Mouse (Mus musculus) embryonic facial prominence, embryonic 12.5 days (tissue): ENCODE data around the gene Gmppb. TPM values are rescaled to one million over a fixed set of nuclear protein-coding genes. Genes with fewer than 3 reads are reported as not detected.
A peak's percentile ranks its signal among the peaks of the same experiment; 100 is the strongest.

Source experiments
- ATAC-seq: fragments of 200-750 bp; cut with Nextera tagmentation; 2 replicates; pipeline ENCODE4 v1.8.0; 2017; ENCODE audit not compliant: insufficient number of reproducible peaks, insufficient read depth, low FRiP score, low TSS enrichment
- H3K27ac ChIP-seq: fragments of 300-500 bp; sonication (generic); 2 replicates; pipeline ENCODE4 v1.5.1; 2016; ENCODE audit warnings: mild to moderate bottlenecking
- H3K27me3 ChIP-seq: fragments of 300-500 bp; sonication (generic); 2 replicates; pipeline ENCODE4 v1.6.1; 2016; ENCODE audit warnings: mild to moderate bottlenecking, moderate library complexity
- H3K36me3 ChIP-seq: fragments of 300-500 bp; sonication (generic); 2 replicates; pipeline ENCODE4 v1.6.1; 2016; ENCODE audit warnings: mild to moderate bottlenecking
- H3K4me1 ChIP-seq: fragments of 300-500 bp; sonication (generic); 2 replicates; pipeline ENCODE4 v1.6.1; 2016
- H3K4me2 ChIP-seq: fragments of 300-500 bp; sonication (generic); replicated peaks from 2 replicates; pipeline ENCODE4 v1.6.1; 2016; ENCODE audit warnings: mild to moderate bottlenecking, moderate library complexity
- H3K4me3 ChIP-seq: fragments of 300-500 bp; sonication (generic); 2 replicates; pipeline ENCODE4 v1.5.1; 2016; ENCODE audit warnings: mild to moderate bottlenecking
- H3K9ac ChIP-seq: fragments of 300-500 bp; sonication (generic); 2 replicates; pipeline ENCODE4 v1.6.1; 2016; ENCODE audit warnings: mild to moderate bottlenecking, moderate library complexity
- H3K9me3 ChIP-seq: fragments of 300-500 bp; sonication (generic); 2 replicates; pipeline ENCODE4 v1.6.1; 2016; ENCODE audit warnings: mild to moderate bottlenecking, moderate library complexity
- WGBS: fragments of 180-500 bp; shearing (Covaris S2); methylation state at CpG from one replicate; pipeline ENCODE4 v1.1.7; 2016; 5-methylcytosine and 5-hydroxymethylcytosine counted together
- polyA plus RNA-seq: library from polyadenylated mRNA; unstranded; fragments of >200 nt; fragmentation: Nextera tagmentation; extraction: Ambion mirVana; gene quantifications from 2 replicates; pipeline ENCODE4 v1.2.1, GENCODE M21; 2016

The Gmppb gene
- polyA plus RNA-seq, 1 experiment from 2014 or later = 25.1 TPM

DNA sequence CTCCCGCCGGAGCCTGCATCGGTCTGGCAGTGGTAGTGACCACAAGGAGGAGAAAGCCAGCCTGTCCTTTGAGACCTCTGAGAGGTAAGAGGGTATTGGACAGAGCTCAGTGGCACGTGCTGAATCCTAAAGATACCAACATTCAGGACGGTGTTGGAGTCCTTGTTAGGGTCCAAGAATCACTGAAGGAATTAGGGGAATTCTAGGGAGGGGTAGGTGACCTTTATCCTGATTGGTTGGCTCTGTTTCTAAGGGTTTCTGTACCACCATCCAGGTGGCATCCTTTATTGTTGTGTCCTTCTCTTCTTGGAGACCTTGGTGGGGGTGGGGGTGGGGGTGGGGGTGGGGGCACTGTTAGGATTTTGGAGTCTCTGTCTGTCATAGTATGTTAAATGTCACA is 16.9 kb upstream of the Gmppb start:
- Histone ChIP-seq H3K27me3 (no peaks in the 10 kb centered on the region), H3K9me3 (no peaks in the 10 kb centered on the region), H3K4me3 (no peak overlapping the region), H3K4me1 (no peaks in the 10 kb centered on the region), H3K27ac (no peak overlapping the region), H3K9ac (no peak overlapping the region), H3K36me3 (peaks cover 70% of the 10 kb centered on the region), H3K4me2 (no peak overlapping the region)
- no peak for ATAC-seq
- 88% methylated on average over 5 of the region's 5 CpGs for whole genome bisulfite sequencing

DNA sequence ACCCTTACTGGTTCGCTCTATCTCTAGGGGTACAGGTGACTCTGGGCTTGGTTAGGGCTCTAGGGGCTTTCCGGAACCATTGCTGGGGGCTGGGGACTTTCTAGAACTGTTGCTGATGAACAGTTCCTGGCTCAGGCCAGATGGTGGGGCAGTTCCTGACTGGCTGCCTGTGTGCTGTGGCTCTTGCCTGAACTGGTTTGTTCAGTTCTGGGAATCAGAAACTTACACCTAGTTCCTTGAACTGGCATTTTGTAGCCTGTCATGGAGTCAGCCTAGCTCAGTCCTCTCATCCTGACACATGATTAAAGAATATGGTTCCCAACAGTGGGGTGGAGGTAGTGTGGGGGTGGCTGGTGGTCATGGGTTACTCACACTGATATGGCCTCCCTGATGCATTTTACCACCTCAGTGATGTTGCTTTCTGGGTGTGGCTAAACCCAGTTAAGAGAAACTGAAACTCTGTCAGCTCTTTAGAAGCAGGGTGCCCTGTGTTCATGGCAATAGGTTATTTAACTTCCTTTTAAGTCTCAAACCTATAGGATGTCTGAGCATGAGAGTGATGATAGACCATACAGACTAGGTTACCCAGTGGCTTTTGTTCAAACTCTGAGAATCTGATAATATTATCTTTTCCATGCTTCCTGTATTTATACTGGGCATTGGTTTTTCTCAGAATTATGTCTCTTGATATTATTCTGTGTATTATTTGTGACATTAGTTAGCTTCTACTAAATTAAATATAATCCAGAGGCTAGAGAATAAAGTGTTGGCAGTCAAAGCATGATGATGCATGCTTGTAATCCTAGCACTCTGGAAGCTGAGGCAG is 13.5 kb upstream of the Gmppb start:
- Histone ChIP-seq H3K27me3 (no peaks in the 10 kb centered on the region), H3K27ac (no peak overlapping the region), H3K4me2 (no peak overlapping the region), H3K4me3 (no peak overlapping the region), H3K9me3 (no peaks in the 10 kb centered on the region), H3K36me3 (peaks cover 62% of the 10 kb centered on the region), H3K9ac (no peak overlapping the region), H3K4me1 (no peaks in the 10 kb centered on the region)
- no peak for ATAC-seq
- WGBS = 92% methylated on average over 2 of the region's 2 CpGs

- no peak overlapping the region for H3K4me3 ChIP-seq
- no peaks in the 10 kb centered on the region for H3K27me3 ChIP-seq
- peaks cover 14% of the 10 kb centered on the region for H3K4me1 ChIP-seq
- ATAC-seq = no peak
- no peaks in the 10 kb centered on the region for H3K9me3 ChIP-seq
- H3K4me2 ChIP-seq = no peak overlapping the region
- peaks cover 66% of the 10 kb centered on the region for H3K36me3 ChIP-seq
- 96% methylated on average over 8 of the region's 8 CpGs for WGBS
- H3K9ac ChIP-seq = no peak overlapping the region
- H3K27ac ChIP-seq = no peak overlapping the region
Measured at GRCm38 (mm10) chr9:108044751-108045492, 4.1 kb upstream of the Gmppb start.

DNA sequence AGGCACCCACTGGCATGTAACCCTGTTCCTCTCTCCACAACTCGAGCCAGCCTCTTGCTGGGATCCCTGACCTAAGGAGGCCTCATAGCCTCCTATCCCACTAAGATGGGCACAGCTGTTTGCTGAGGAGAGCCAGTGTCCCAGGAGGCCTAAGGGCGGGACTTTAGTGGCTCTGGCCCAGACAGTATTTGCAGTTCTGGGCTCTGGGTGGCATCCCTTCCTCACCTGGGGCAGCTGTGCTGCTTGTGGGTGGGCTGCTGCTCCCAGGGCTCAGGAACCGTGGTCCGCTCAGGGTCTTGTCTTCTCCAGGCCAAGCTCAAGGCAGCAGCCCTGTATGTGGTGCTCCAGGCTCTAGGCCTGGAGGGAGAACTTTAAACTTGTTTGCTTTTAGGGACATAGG is 2.5 kb upstream of the Gmppb start:
- no peak overlapping the region for H3K4me2 ChIP-seq
- no peak overlapping the region for H3K9ac ChIP-seq
- 89% methylated on average over 4 of the region's 4 CpGs for WGBS
- no peaks in the 10 kb centered on the region for H3K9me3 ChIP-seq
- no peak for ATAC-seq
- H3K4me1 ChIP-seq = peaks cover 20% of the 10 kb centered on the region
- no peak overlapping the region for H3K4me3 ChIP-seq
- no peak overlapping the region for H3K27ac ChIP-seq
- no peaks in the 10 kb centered on the region for H3K27me3 ChIP-seq
- H3K36me3 ChIP-seq = peaks cover 65% of the 10 kb centered on the region

- H3K9ac ChIP-seq = 0 out of 2 replicates have a peak overlapping the region, but pooled peaks have one; percentile 70
- 0 out of 2 replicates have a peak overlapping the region, but pooled peaks have one; percentile 14 for H3K27ac ChIP-seq
Measured at GRCm38 (mm10) chr9:108047601-108048565, 1.2 kb upstream of the Gmppb start.

DNA sequence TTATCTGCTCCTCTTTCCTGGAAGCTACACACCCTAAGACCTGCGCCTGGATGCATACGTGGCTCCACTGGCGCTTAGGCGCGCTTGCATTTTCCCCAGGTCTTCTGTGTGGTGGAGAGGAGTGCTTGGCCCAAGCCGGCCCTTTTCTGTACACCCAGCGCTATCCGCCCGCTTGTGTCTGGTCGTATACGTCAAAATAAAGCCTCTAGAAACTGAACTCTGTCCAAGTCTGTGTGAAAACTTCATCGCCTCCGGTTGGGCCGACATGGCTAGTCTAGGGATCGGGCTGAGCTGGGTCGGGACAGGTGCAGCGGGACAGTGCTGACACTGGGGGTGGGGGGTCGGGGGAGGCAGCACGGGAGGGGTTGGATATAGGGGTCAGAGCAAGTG is 481 bp upstream of the Gmppb start:
- Histone ChIP-seq H3K4me3 (peak overlapping the region; percentile 75), H3K27ac (0 out of 2 replicates have a peak overlapping the region, but pooled peaks have one; percentile 14), H3K4me2 (peak overlapping the region; percentile 86), H3K9me3 (no peaks in the 10 kb centered on the region), H3K27me3 (no peaks in the 10 kb centered on the region), H3K4me1 (peaks cover 30% of the 10 kb centered on the region), H3K9ac (peak overlapping the region; percentile 70; the same call in 1 of the 2 replicates), H3K36me3 (peaks cover 53% of the 10 kb centered on the region)
- WGBS = 2% methylated on average over 18 of the region's 19 CpGs
- peak; percentile 8 for ATAC-seq

More at GRCm38 (mm10) chr9:108047601-108048565, 1.2 kb upstream of the Gmppb start:
- no peaks in the 10 kb centered on the region for H3K9me3 ChIP-seq
- H3K4me2 ChIP-seq = peak overlapping the region; percentile 86
- H3K4me1 ChIP-seq = peaks cover 24% of the 10 kb centered on the region
- peak overlapping the region; percentile 75 for H3K4me3 ChIP-seq
- no peaks in the 10 kb centered on the region for H3K27me3 ChIP-seq
- H3K36me3 ChIP-seq = peaks cover 60% of the 10 kb centered on the region
- no peak for ATAC-seq
- 55% methylated on average over 17 of the region's 17 CpGs for WGBS

DNA sequence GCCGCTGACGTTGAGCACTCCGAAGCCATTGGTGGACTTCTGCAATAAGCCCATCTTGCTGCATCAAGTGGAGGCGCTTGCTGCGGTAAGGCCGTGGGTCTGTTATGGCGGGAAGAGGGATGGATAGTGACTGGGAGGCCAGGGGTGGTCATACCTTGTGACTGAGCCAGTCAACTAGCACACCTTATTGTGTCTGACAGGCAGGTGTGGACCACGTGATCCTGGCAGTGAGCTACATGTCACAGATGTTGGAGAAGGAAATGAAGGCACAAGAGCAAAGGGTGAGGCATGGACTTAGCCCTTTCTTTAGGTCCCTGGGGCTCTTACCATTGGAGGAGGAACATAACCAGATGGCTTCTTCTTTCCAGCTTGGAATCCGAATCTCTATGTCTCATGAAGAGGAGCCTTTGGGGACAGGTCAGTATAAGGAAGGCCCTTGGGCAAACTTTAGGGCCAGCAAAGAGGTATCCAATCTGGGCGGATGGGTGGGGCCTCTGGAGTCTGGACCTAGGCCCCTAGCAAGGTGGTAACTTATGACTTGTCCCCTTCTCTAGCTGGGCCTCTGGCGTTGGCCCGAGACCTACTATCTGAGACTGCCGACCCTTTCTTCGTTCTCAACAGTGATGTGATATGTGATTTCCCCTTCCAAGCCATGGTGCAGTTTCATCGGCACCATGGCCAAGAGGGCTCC is 664 bp downstream of the Gmppb start:
- H3K9me3 ChIP-seq = no peaks in the 10 kb centered on the region
- no peak for ATAC-seq

GRCm38 (mm10) chr9:108051184-108051930 is 2.3 kb downstream of the Gmppb start:
- H3K4me3 ChIP-seq = no peak overlapping the region
- peaks cover 30% of the 10 kb centered on the region for H3K4me1 ChIP-seq
- no peak for ATAC-seq
- H3K36me3 ChIP-seq = peaks cover 59% of the 10 kb centered on the region
- H3K27me3 ChIP-seq = no peaks in the 10 kb centered on the region
- H3K9ac ChIP-seq = no peak overlapping the region
- 92% methylated on average over 15 of the region's 15 CpGs for WGBS
- H3K4me2 ChIP-seq = no peak overlapping the region
- H3K27ac ChIP-seq = no peak overlapping the region
- H3K9me3 ChIP-seq = no peaks in the 10 kb centered on the region

More for the DNA sequence above, 664 bp downstream of the Gmppb start:
- Histone ChIP-seq H3K9ac (peak overlapping the region; percentile 70), H3K27me3 (no peaks in the 10 kb centered on the region), H3K4me2 (peak overlapping the region; percentile 86), H3K4me3 (peak overlapping the region; percentile 75), H3K4me1 (peaks cover 30% of the 10 kb centered on the region), H3K36me3 (peaks cover 60% of the 10 kb centered on the region), H3K27ac (0 out of 2 replicates have a peak overlapping the region, but pooled peaks have one; percentile 50)
- WGBS = 41% methylated on average over 15 of the region's 15 CpGs

DNA sequence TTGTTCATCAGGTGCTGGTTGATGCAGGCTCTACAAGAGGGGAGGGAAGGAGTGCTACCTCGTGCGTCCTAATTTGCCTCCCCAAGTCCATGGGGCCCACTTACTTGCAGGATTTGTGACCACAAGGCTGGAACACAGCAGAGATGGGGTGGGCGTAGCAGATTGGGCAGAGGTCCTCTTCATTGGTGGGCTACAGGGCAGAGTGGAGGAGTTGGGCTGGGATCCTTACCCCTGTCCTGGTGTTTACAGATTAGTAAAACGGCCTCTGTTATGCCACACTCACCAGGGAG is 2.8 kb downstream of the Gmppb start:
- H3K27ac ChIP-seq = no peak overlapping the region
- H3K36me3 ChIP-seq = peaks cover 59% of the 10 kb centered on the region
- H3K4me1 ChIP-seq = peaks cover 30% of the 10 kb centered on the region
- no peak overlapping the region for H3K4me2 ChIP-seq
- no peak overlapping the region for H3K9ac ChIP-seq
- no peak overlapping the region for H3K4me3 ChIP-seq
- WGBS = 84% methylated on average over 4 of the region's 4 CpGs
- H3K9me3 ChIP-seq = no peaks in the 10 kb centered on the region
- no peak for ATAC-seq
- no peaks in the 10 kb centered on the region for H3K27me3 ChIP-seq

DNA sequence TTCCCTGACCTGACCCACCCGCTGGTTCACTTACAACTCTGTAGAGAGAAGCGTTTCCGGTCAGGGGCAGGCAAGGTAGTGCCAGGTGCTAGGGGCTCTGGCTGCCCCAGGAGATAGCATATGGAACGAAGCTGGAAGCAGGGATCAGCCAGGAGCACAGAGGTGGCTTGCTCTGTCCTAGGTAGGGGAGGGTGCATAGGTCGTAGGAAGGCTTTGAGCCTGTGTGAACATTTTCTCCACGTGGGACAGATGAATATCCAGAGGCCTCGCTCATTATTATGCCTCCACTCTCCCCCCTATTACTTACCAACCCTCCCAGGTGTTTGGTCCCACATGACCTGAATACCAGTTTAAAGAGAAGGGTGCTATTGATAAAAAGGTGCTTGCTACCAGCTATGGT is 3.4 kb downstream of the Gmppb start:
- Histone ChIP-seq H3K27me3 (no peaks in the 10 kb centered on the region), H3K4me2 (no peak overlapping the region), H3K27ac (no peak overlapping the region), H3K9me3 (no peaks in the 10 kb centered on the region), H3K4me1 (peaks cover 30% of the 10 kb centered on the region), H3K36me3 (peaks cover 59% of the 10 kb centered on the region), H3K4me3 (no peak overlapping the region), H3K9ac (no peak overlapping the region)
- WGBS = 71% methylated on average over 7 of the region's 7 CpGs
- ATAC-seq = no peak
